Mouse (Mus musculus): ENCODE data around the gene Fam19a5. TPM values are rescaled to one million over a fixed set of nuclear protein-coding genes. Genes with fewer than 3 reads are reported as not detected.

Fam19a5 gene
- polyA plus RNA-seq, 1 experiment from 2014 or later: 15.8 TPM

- WGBS: 92% methylated on average over 4 of the region's 4 CpGs
- ATAC-seq: no peak
- Histone ChIP-seq H3K4me2 (ENCODE audit: low read length) (no peak overlapping the region), H3K4me1 (ENCODE audit: control insufficient read depth, insufficient read depth, low read length) (peaks cover 10% of the 10 kb centered on the region), H3K27ac (ENCODE audit: low read depth, low read length) (no peak overlapping the region), H3K9ac (ENCODE audit: low read length) (no peak overlapping the region), H3K36me3 (ENCODE audit: control insufficient read depth, insufficient read depth, low read length) (no peaks in the 10 kb centered on the region), H3K4me3 (ENCODE audit: low read depth, low read length) (no peak overlapping the region), H3K9me3 (replicated peaks; ENCODE audit: control insufficient read depth, low read length) (no peaks in the 10 kb centered on the region), H3K27me3 (replicated peaks; ENCODE audit: control insufficient read depth, insufficient read depth, low read length) (no peaks in the 10 kb centered on the region)
- DNase-seq (ENCODE audit: low spot score): no peak
These were observed 54.5 kb downstream of the Fam19a5 start for GRCm38 (mm10) chr15:87598636-87599035.

GRCm38 (mm10) chr15:87603316-87603715 is 59.2 kb downstream of the Fam19a5 start:
- H3K36me3 ChIP-seq (ENCODE audit: control insufficient read depth, insufficient read depth, low read length): no peaks in the 10 kb centered on the region
- H3K4me2 ChIP-seq (ENCODE audit: low read length): no peak overlapping the region
- 35% methylated on average over 1 of the region's 1 CpGs for WGBS
- no peaks in the 10 kb centered on the region for H3K27me3 ChIP-seq (replicated peaks; ENCODE audit: control insufficient read depth, insufficient read depth, low read length)
- ATAC-seq: no peak
- no peak overlapping the region for H3K27ac ChIP-seq (ENCODE audit: low read depth, low read length)
- no peaks in the 10 kb centered on the region for H3K9me3 ChIP-seq (replicated peaks; ENCODE audit: control insufficient read depth, low read length)
- H3K4me3 ChIP-seq (ENCODE audit: low read depth, low read length): no peak overlapping the region
- DNase-seq (ENCODE audit: low spot score): no peak
- no peaks in the 10 kb centered on the region for H3K4me1 ChIP-seq (ENCODE audit: control insufficient read depth, insufficient read depth, low read length)
- no peak overlapping the region for H3K9ac ChIP-seq (ENCODE audit: low read length)

GRCm38 (mm10) chr15:87605504-87606280 is 61.6 kb downstream of the Fam19a5 start:
- ATAC-seq: no peak
- Histone ChIP-seq H3K36me3 (ENCODE audit: control insufficient read depth, insufficient read depth, low read length) (no peaks in the 10 kb centered on the region), H3K9me3 (replicated peaks; ENCODE audit: control insufficient read depth, low read length) (no peaks in the 10 kb centered on the region), H3K4me1 (ENCODE audit: control insufficient read depth, insufficient read depth, low read length) (no peaks in the 10 kb centered on the region), H3K27ac (ENCODE audit: low read depth, low read length) (no peak overlapping the region), H3K4me2 (ENCODE audit: low read length) (no peak overlapping the region), H3K27me3 (replicated peaks; ENCODE audit: control insufficient read depth, insufficient read depth, low read length) (no peaks in the 10 kb centered on the region), H3K4me3 (ENCODE audit: low read depth, low read length) (no peak overlapping the region), H3K9ac (ENCODE audit: low read length) (no peak overlapping the region)
- DNase-seq (ENCODE audit: low spot score): peak; percentile 43
- WGBS: 40% methylated on average over 9 of the region's 9 CpGs

GRCm38 (mm10) chr15:87606702-87607101 is 62.6 kb downstream of the Fam19a5 start:
- Histone ChIP-seq H3K4me1 (ENCODE audit: control insufficient read depth, insufficient read depth, low read length) (no peaks in the 10 kb centered on the region), H3K4me3 (ENCODE audit: low read depth, low read length) (no peak overlapping the region), H3K36me3 (ENCODE audit: control insufficient read depth, insufficient read depth, low read length) (no peaks in the 10 kb centered on the region), H3K9ac (ENCODE audit: low read length) (no peak overlapping the region), H3K4me2 (ENCODE audit: low read length) (no peak overlapping the region), H3K27me3 (replicated peaks; ENCODE audit: control insufficient read depth, insufficient read depth, low read length) (no peaks in the 10 kb centered on the region), H3K9me3 (replicated peaks; ENCODE audit: control insufficient read depth, low read length) (no peaks in the 10 kb centered on the region), H3K27ac (ENCODE audit: low read depth, low read length) (no peak overlapping the region)
- DNase-seq (ENCODE audit: low spot score) (no peak), ATAC-seq (no peak)
- 89% methylated on average over 10 of the region's 10 CpGs for WGBS

- ATAC-seq (no peak), DNase-seq (ENCODE audit: low spot score) (no peak)
- Histone ChIP-seq H3K9ac (ENCODE audit: low read length) (no peak overlapping the region), H3K4me3 (ENCODE audit: low read depth, low read length) (no peak overlapping the region), H3K4me1 (ENCODE audit: control insufficient read depth, insufficient read depth, low read length) (no peaks in the 10 kb centered on the region), H3K9me3 (replicated peaks; ENCODE audit: control insufficient read depth, low read length) (no peaks in the 10 kb centered on the region), H3K27me3 (replicated peaks; ENCODE audit: control insufficient read depth, insufficient read depth, low read length) (no peaks in the 10 kb centered on the region), H3K36me3 (ENCODE audit: control insufficient read depth, insufficient read depth, low read length) (no peaks in the 10 kb centered on the region), H3K27ac (ENCODE audit: low read depth, low read length) (no peak overlapping the region), H3K4me2 (ENCODE audit: low read length) (no peak overlapping the region)
- WGBS: 86% methylated on average over 1 of the region's 1 CpGs
These were observed 65.1 kb downstream of the Fam19a5 start for GRCm38 (mm10) chr15:87609236-87609635.

GRCm38 (mm10) chr15:87623966-87624609 is 80.0 kb downstream of the Fam19a5 start:
- DNase-seq (ENCODE audit: low spot score) (peak; percentile 90), ATAC-seq (peak; percentile 89)
- H3K9me3 ChIP-seq (replicated peaks; ENCODE audit: control insufficient read depth, low read length): no peaks in the 10 kb centered on the region
- H3K4me3 ChIP-seq (ENCODE audit: low read depth, low read length): peak overlapping the region; percentile 72
- no peaks in the 10 kb centered on the region for H3K27me3 ChIP-seq (replicated peaks; ENCODE audit: control insufficient read depth, insufficient read depth, low read length)
- peaks cover 23% of the 10 kb centered on the region for H3K4me1 ChIP-seq (ENCODE audit: control insufficient read depth, insufficient read depth, low read length)
- H3K36me3 ChIP-seq (ENCODE audit: control insufficient read depth, insufficient read depth, low read length): no peaks in the 10 kb centered on the region
- WGBS: 1% methylated on average over 64 of the region's 86 CpGs
- peak overlapping the region; percentile 87 for H3K27ac ChIP-seq (ENCODE audit: low read depth, low read length)
- peak overlapping the region; percentile 96 for H3K4me2 ChIP-seq (ENCODE audit: low read length)
- peak overlapping the region; percentile 87 for H3K9ac ChIP-seq (ENCODE audit: low read length)

- WGBS: under 1% methylated on average over 47 of the region's 76 CpGs
- peak; percentile 15 for ATAC-seq
These were observed 80.6 kb downstream of the Fam19a5 start for GRCm38 (mm10) chr15:87624610-87625091.

GRCm38 (mm10) chr15:87625236-87626023 is 81.3 kb downstream of the Fam19a5 start:
- Histone ChIP-seq H3K36me3 (ENCODE audit: control insufficient read depth, insufficient read depth, low read length) (no peaks in the 10 kb centered on the region), H3K27ac (ENCODE audit: low read depth, low read length) (peak overlapping the region; percentile 87), H3K4me1 (ENCODE audit: control insufficient read depth, insufficient read depth, low read length) (peaks cover 23% of the 10 kb centered on the region), H3K4me2 (ENCODE audit: low read length) (peak overlapping the region; percentile 96), H3K9me3 (replicated peaks; ENCODE audit: control insufficient read depth, low read length) (no peaks in the 10 kb centered on the region), H3K4me3 (ENCODE audit: low read depth, low read length) (peak overlapping the region; percentile 72), H3K9ac (ENCODE audit: low read length) (peak overlapping the region; percentile 87), H3K27me3 (replicated peaks; ENCODE audit: control insufficient read depth, insufficient read depth, low read length) (no peaks in the 10 kb centered on the region)
- under 1% methylated on average over 60 of the region's 68 CpGs for WGBS
- ATAC-seq (peak; percentile 83), DNase-seq (ENCODE audit: low spot score) (peak; percentile 95)

More at GRCm38 (mm10) chr15:87624610-87625091, 80.6 kb downstream of the Fam19a5 start:
- Histone ChIP-seq H3K36me3 (ENCODE audit: control insufficient read depth, insufficient read depth, low read length) (no peaks in the 10 kb centered on the region), H3K4me1 (ENCODE audit: control insufficient read depth, insufficient read depth, low read length) (peaks cover 23% of the 10 kb centered on the region), H3K9me3 (replicated peaks; ENCODE audit: control insufficient read depth, low read length) (no peaks in the 10 kb centered on the region), H3K27ac (ENCODE audit: low read depth, low read length) (peak overlapping the region; percentile 87), H3K4me2 (ENCODE audit: low read length) (peak overlapping the region; percentile 96), H3K4me3 (ENCODE audit: low read depth, low read length) (peak overlapping the region; percentile 72), H3K9ac (ENCODE audit: low read length) (peak overlapping the region; percentile 87), H3K27me3 (replicated peaks; ENCODE audit: control insufficient read depth, insufficient read depth, low read length) (no peaks in the 10 kb centered on the region)
- DNase-seq (ENCODE audit: low spot score): peak; percentile 45
